Mouse (Mus musculus) lung, adult 2 months (tissue): ENCODE results near the gene Psmd14.

Experiments
- CTCF ChIP-seq: fragments of 200-500 bp; IDR thresholded peaks from 2 replicates; pipeline ENCODE4 v1.5.1; 2011; ENCODE audit warnings: mild to moderate bottlenecking, low read length, control low read depth; ENCODE audit not compliant: insufficient read depth
- POLR2A ChIP-seq: fragments of 200-500 bp; IDR thresholded peaks from 2 replicates; pipeline ENCODE4 v1.6.1; 2011; ENCODE audit warnings: low read depth, mild to moderate bottlenecking, control low read depth, low read length, borderline replicate concordance; ENCODE audit errors: extremely low read depth

DNA sequence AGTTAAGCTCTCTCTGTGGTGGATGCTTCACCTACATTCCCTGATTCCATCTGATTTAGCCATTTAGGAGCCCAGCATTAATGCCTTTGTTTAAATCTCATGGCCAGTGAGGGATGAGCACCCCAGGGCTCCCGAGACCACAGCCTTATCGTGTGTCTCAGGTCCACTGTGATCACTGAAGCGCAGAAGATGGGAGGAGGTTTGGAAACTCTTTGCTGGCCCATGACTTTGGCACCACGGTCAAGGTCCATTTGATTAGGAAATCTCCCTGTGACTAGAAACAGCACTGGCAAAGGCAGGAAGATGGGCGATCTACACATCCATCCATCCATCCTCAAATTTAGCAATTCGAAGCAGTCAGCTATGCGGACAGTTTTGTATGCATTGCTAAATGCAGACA lies 44.1 kb upstream of the Psmd14 start:
- no peak for TF ChIP-seq CTCF
- no peak for TF ChIP-seq POLR2A
